Mouse (Mus musculus) testis, adult 2 months (tissue): ENCODE data around the gene Ttc19. TPM values are rescaled to one million over a fixed set of nuclear protein-coding genes. Genes with fewer than 3 reads are reported as not detected.

ENCODE experiments used
- H3K27ac ChIP-seq: fragments of 200-500 bp; 2 replicates; pipeline ENCODE4 v1.5.1; 2012; ENCODE audit warnings: low read depth, low read length; ENCODE audit not compliant: control insufficient read depth, insufficient read depth
- H3K27me3 ChIP-seq: fragments of 200-500 bp; 2 replicates; pipeline ENCODE4 v1.6.1; 2012; ENCODE audit warnings: mild to moderate bottlenecking, low read length, moderate library complexity; ENCODE audit not compliant: control insufficient read depth, insufficient read depth
- H3K36me3 ChIP-seq: fragments of 200-500 bp; 2 replicates; pipeline ENCODE4 v1.6.1; 2012; ENCODE audit warnings: mild to moderate bottlenecking, low read length; ENCODE audit not compliant: control insufficient read depth, insufficient read depth
- H3K4me1 ChIP-seq: fragments of 200-500 bp; 2 replicates; pipeline ENCODE4 v1.6.1; 2012; ENCODE audit warnings: low read length; ENCODE audit not compliant: control insufficient read depth, insufficient read depth
- H3K4me3 ChIP-seq: fragments of 200-500 bp; 2 replicates; pipeline ENCODE4 v1.5.1; 2012; ENCODE audit warnings: low read depth, mild to moderate bottlenecking, low read length, moderate library complexity, mixed read lengths; ENCODE audit not compliant: control insufficient read depth
- CTCF ChIP-seq: fragments of 200-500 bp; IDR thresholded peaks from 2 replicates; pipeline ENCODE4 v1.5.1; 2012; ENCODE audit warnings: low read depth, mild to moderate bottlenecking, inconsistent platforms, low read length, moderate library complexity; ENCODE audit not compliant: control insufficient read depth, insufficient read depth, insufficient replicate concordance
- POLR2A ChIP-seq: fragments of 200-500 bp; IDR thresholded peaks from 2 replicates; pipeline ENCODE4 v1.6.1; 2012; ENCODE audit warnings: low read depth, mild to moderate bottlenecking, inconsistent platforms, low read length, moderate library complexity; ENCODE audit not compliant: control insufficient read depth
- polyA plus RNA-seq: library from polyadenylated mRNA; depleted of rRNA; stranded (reverse); fragments of >200 nt; gene quantifications from 2 replicates; pipeline ENCODE4 v1.2.3, GENCODE M21; 2012; rRNA removed

Gene Ttc19
- polyA plus RNA-seq = 3.7 and 4.2 TPM in 2 replicates

DNA sequence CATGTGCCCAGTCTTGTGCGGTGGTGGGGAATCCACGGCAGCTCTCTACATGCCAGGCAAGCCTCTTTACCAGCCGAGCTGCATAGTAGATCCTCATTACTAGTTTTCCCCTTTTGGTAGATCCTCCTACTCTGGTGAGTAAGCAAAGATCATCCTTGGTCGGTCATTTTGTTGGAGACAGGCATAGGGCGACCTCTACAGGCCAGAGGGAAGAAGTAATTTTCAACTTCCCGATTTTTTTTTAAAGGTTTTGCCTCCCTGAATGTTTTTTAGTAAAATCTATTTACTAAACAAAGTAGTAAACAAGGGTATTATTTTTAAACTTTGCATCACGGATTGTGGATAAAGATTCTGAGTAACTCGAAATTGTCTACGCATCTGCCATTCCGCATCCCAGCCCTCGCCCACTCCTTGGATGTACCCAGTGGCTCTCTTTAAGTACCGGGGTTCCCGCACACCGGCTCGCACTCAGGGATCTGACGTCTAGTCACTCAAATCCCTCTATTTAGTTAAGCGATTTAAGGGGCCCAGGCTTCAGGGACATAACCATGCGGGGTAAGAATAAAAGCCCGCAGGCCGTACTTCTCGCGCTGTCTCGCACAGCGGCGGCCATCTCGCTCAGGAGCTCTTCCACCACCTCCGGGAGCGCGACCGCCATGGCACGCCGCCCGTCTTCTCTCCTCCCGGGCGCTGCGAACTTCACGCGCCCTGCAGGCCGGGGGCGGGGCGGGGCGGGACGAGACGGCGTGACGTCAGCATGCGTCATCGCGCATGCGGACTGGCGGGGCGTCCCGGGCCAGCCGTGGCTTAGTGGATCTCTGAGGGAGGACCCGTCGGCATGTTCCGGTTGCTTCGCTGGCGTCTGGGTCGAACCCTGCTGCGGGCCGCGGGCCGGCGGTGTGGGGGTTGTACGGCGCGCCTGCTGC lies at the start of gene Ttc19, which contains the start of gene Zswim7:
Ttc19 (plus strand) TSS at position 799 of the 926 bp plus-strand sequence.
Zswim7 (minus strand) TSS at position 701 of the 926 bp plus-strand sequence.
- TF ChIP-seq CTCF (no peak), POLR2A (peak; percentile 78)
- peaks cover 3% of the 10 kb centered on the region; the same call in 1 of the 2 replicates for H3K36me3 ChIP-seq

DNA sequence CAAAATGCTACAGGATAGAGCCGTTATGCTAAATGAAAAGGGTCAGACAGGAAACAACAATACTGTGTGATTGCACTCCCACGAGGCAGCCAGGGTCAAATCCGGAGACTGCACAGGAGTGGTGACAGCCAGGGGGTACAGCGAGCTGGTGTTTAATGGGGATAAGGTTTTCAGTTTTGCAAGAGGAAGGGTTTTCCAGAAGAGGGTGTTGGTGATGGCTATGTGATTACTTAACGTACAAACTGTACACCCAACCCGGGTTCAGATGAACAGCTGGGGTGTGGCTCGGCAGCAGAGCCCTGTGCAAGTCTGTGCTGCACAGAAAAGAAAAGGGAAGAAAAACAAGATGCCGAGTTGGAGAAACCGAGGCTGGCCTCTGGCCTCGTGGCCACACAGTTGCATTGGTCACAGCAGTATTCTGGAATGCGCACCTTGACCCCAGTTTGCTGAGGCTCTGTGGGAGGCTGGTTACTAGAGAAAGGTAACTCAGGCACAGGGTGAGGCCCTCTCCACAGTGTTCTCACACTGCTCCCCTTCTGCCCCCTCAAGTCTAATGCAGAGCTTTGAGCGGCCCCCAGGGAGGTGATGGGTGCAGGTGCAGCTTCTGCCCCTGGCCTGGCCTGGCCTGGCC lies 40.5 kb upstream of the Ttc19 start:
- TF ChIP-seq POLR2A (no peak), CTCF (no peak)
- H3K36me3 ChIP-seq = no peaks in the 10 kb centered on the region
- no peak overlapping the region for H3K27ac ChIP-seq
- H3K4me1 ChIP-seq = peaks cover 2% of the 10 kb centered on the region; the same call in 1 of the 2 replicates
- H3K27me3 ChIP-seq = no peaks in the 10 kb centered on the region
- H3K4me3 ChIP-seq = no peak overlapping the region

More for the DNA sequence above, at the start of gene Ttc19, which contains the start of gene Zswim7:
- no peaks in the 10 kb centered on the region for H3K27me3 ChIP-seq
- peaks cover 3% of the 10 kb centered on the region for H3K4me1 ChIP-seq
- peak within 1 kb of the TSS; percentile 92 for H3K27ac ChIP-seq
- H3K4me3 ChIP-seq = peak within 1 kb of the TSS; percentile 88

DNA sequence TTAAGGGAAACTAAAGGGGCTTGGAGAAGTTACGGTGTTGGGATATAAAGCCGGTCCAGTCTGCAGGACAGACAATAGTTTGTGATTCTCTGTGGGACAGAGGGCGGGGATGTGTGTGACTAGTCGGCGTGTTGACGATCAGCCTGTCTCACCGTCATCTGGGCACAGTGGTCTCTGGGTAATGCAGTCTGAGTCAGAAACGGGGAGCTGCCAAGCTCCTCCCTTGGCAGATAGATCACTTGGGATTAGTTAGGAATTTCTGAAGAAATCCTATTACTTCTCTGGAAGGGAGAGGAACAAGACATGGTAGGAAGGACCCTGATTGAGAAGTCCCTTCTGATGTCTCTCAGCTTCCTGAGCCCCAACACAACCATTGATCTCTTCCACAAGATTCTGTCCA lies 37.4 kb upstream of the Ttc19 start:
- Histone ChIP-seq H3K4me1 (peaks cover 10% of the 10 kb centered on the region), H3K27me3 (no peaks in the 10 kb centered on the region), H3K27ac (no peak overlapping the region), H3K4me3 (no peak overlapping the region), H3K36me3 (no peaks in the 10 kb centered on the region)
- TF ChIP-seq POLR2A (no peak), CTCF (no peak)

DNA sequence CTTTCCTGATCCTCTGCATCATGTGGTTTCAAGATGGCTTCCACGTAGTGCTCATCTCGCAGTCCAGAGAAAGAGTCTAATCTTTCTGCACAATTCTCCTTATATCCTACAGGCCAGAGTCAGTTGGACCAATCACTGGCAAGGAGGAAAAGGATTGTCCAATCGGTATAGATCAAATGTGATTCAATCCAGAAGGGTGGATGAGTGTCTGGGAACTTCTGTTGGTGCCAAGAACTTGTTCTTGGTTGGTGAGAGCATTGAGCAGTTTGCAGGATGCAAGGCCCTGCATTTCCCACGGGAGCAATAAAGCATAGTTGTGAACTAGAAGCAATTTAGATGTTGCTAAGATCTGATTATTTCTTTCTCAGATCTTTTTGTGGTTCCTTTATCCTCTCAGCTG lies 36.8 kb upstream of the Ttc19 start:
- peaks cover 14% of the 10 kb centered on the region for H3K4me1 ChIP-seq
- no peak for TF ChIP-seq POLR2A
- no peak for TF ChIP-seq CTCF
- no peaks in the 10 kb centered on the region for H3K27me3 ChIP-seq
- H3K4me3 ChIP-seq = no peak overlapping the region
- no peak overlapping the region for H3K27ac ChIP-seq
- no peaks in the 10 kb centered on the region for H3K36me3 ChIP-seq

DNA sequence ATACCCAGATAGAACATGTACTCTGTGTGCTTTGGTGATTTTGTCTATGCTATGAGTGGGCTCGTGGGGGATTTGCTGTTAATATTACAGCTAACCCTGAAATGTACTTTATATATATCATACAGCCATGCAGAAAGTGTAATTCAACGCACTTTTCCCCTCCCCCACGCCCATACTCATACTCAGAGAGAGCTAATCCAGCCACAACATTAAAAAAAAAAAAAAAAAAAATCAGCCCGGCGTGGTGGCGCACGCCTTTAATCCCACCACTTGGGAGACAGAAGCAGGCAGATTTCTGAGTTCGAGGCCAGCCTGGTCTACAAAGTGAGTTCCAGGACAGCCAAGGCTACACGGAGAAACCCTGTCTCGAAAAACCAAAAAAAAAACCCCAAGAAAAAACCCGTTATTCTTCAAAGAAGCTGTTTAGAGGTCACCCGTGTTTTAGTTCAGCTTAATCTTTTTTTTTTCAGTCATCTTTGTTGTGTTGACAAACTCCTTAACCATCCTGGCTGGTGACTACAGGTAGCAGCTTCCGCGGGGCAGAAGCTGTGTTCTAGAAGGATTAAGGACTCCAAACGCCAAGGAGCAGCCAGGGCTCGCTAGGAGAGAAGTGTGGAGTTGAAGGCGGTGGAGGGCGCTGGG lies 33.4 kb upstream of the Ttc19 start:
- Histone ChIP-seq H3K27me3 (no peaks in the 10 kb centered on the region), H3K27ac (no peak overlapping the region), H3K4me1 (peaks cover 12% of the 10 kb centered on the region), H3K4me3 (peak overlapping the region; percentile 88), H3K36me3 (no peaks in the 10 kb centered on the region)
- TF ChIP-seq POLR2A (no peak), CTCF (no peak)

DNA sequence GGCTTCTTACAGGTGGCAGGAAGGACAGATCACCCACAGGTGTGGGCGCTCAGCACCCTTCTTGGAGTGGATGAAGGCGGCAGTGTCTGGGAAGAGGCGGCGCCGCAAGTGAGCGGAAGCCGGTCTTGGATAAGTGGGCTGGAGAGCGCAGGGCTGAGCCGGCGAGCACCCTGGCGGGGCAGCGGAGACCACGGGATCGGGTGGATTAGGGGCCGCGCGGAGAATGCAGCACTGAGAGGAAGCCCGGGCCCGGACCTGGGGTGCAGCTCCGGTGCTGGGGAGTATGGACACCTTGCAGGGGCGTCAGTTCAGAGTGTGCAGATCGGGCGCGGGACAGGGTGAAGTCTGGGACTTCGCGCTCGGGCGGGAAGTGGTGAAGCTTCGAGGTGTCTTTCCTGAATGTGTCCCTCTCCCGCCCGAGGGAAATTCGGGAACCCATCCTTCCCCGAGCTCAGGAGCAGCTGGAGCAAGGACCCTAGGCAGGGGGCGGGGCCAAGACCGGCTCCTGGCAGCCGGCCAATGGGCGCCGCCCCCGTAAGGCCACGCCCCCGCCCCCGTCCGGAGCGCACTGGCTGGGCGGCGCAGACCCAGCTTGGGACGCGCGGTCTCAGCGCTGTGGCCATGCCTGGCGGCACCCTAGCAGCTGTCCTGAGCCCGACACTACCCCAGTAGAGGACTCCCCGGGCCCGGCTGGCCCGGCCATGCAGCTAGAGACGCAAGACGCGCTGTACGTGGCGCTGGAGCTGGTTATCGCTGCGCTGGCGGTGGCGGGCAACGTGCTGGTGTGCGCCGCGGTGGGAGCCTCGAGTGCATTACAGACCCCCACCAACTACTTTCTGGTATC lies 32.6 kb upstream of the Ttc19 start, which contains the start of gene Adora2b:
Adora2b (plus strand) TSS at position 584 of the 844 bp plus-strand sequence.
- no peak for TF ChIP-seq CTCF
- no peak for TF ChIP-seq POLR2A
- Histone ChIP-seq H3K27ac (no peak within 1 kb of the TSS), H3K4me1 (peaks cover 12% of the 10 kb centered on the region), H3K4me3 (peak within 1 kb of the TSS; percentile 88), H3K36me3 (no peaks in the 10 kb centered on the region), H3K27me3 (no peaks in the 10 kb centered on the region)
